Mouse (Mus musculus) spleen, adult 2 months (tissue): ENCODE results near the gene Cnot11.

ENCODE experiments used
- CTCF ChIP-seq: fragments of 200-500 bp; IDR thresholded peaks from 2 replicates; pipeline ENCODE4 v1.5.1; 2011; ENCODE audit warnings: mild to moderate bottlenecking, inconsistent platforms; ENCODE audit not compliant: insufficient read depth, insufficient read length, insufficient replicate concordance; ENCODE audit errors: extremely low read depth
- POLR2A ChIP-seq: fragments of 200-500 bp; IDR thresholded peaks from 2 replicates; pipeline ENCODE4 v1.6.1; 2011; ENCODE audit warnings: low read depth, low read length, inconsistent platforms

DNA sequence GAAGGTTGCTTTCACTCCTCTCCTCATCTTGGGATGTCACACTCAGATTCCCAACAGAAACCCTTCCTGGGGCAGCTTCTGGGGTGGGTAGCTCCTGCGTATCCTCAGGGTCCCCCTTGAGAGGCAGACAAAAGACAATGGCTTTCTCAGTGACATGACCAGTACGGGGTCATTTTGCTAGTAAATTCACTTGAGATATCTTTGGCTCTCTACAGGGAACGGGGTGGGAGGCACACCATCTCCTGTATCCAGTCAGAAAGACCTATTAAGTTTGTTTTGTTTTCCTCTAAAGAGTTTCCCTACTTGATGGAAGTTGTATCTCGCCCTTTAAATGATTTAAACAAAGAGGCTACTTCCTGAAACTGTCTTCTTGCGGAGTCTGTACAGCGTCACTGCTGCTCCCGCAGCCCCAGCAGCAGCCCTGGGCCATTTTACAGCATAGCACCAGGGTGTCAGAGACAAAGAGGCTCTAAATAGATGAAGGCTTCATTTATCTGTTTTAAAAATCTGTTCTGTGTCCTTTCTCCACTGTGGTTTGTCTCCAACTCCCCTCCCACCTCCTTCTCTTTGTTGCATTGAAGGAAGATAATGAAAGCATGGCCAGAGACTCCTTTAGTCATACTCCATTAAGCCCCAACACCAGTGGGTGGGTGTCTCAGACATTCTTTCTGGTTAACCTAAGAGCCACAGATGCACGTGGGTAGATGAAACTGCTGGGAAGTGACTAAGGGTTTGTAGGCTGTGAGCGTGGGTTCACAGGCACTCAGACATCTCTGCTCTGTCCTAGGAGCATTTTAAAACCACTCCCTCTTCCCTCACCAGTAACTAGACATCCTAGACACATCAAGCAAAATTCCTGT is 21.0 kb downstream of the Cnot11 start:
- no peak for TF ChIP-seq POLR2A
- TF ChIP-seq CTCF: no peak
